Mouse (Mus musculus): ENCODE measurements around the gene Pkp4. TPM values are rescaled to one million over a fixed set of nuclear protein-coding genes. Genes with fewer than 3 reads are reported as not detected.

Pkp4 gene
- 100 to 1,000 TPM; 199 to 207 TPM for total RNA-seq (2021)

- intact Hi-C loops (cut with DNase I): loop anchor here (5.0 kb wide), 5 partner anchors 127 to 423 kb away; no protein-coding TSS in a partner anchor
- peak; percentile 92 to 97 for DNase-seq (ENCODE audit: low spot score in 2 of 2)
Measured at GRCm38 (mm10) chr2:59160605-59160963, at the start of gene Pkp4, which contains the start of gene Ccdc148. Gene Pkp4 (plus strand): TSS chr2:59160850. Gene Ccdc148 (minus strand): TSS chr2:59160683.

GRCm38 (mm10) chr2:59129023-59129422 lies 31.6 kb upstream of the Pkp4 start:
- intact Hi-C loops (cut with DNase I): no loop called here
- no peak for DNase-seq (ENCODE audit: low spot score in 2 of 2)

DNA sequence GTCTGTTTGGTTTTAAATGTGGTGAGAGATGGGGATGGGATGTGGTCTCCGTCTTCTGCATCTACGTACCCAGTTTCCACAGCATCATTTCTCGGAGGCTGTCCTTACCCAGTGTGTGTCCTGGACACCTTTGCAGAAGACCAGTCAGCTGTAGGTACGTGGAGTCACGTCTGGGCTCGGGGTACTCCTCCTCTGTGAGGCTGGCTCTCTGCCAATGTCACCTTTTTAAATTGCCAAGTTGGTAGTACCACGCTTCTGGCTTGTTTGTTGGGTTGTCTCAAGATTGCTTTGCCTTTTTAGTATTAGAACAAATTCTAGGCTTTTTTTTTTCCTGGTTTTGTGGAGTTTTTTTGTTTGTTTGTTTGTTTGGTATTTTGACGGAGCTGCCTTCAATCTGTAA lies 30.8 kb upstream of the Pkp4 start:
- intact Hi-C loops (cut with DNase I): no loop called here
- no peak for DNase-seq (ENCODE audit: low spot score in 2 of 2)

- DNase-seq (ENCODE audit: low spot score in 2 of 2): no peak
- intact Hi-C loops (cut with DNase I): no loop called here
Measured at GRCm38 (mm10) chr2:59131044-59131443, 29.6 kb upstream of the Pkp4 start.

- intact Hi-C loops (cut with DNase I): no loop called here
- no peak for DNase-seq (ENCODE audit: low spot score in 2 of 2)
Measured at GRCm38 (mm10) chr2:59155428-59155827, 5.2 kb upstream of the Pkp4 start.

DNA sequence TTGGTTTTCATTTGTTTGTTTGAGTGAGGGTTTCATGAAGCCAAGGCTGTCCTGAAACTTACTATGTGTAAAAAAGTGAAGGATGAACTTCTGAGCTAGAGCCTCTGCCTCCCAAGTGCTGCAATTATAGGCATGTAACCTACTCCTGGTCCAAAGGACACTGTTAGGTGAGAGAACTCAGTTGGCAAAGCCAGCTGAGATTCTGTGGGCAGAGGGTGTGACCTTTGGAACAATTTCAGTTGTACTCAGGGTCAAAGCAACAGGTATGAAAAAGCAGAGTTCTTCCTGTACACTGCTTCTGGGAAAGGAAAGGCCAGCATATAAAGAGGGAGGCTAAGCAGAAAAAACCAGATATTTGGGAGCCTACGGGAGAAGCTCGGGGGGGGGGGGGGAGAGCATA lies 2.5 kb upstream of the Pkp4 start:
- DNase-seq (ENCODE audit: low spot score in 2 of 2): no peak
- intact Hi-C loops (cut with DNase I): no loop called here

DNA sequence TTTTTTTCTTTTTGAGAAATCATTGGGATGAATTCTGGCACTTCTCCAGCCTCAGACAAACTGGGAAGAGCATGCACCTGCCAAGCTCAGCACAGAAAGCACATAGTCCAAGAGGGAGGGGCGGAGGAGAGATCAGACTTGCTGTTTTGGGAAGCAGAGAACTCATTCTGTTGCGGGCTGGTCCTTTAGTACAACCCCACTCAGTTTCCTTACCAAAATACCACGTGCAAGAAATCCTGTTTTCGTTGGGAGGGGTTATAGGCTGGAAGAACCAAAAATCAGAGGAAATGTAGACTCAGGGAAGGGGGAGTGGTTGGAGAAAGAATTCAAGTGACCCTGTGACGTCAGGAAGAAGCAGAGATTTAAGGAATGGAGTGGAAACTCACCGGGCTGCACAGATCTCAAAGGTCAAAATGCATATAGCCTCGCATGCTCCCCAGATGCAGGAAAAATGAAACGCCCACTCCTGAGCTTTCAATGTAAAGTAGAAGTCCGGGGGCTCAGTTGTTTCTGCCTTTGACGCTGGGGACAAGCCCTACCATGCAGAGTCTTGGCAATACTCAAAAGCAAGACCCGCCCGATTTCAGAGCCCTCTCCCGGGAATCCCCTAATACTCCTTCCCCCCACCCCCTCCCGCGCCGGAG lies 567 bp upstream of the Pkp4 start:
- intact Hi-C loops (cut with DNase I): loop anchor here (5.0 kb wide), 5 partner anchors 127 to 423 kb away; no protein-coding TSS in a partner anchor
- DNase-seq (ENCODE audit: low spot score in 2 of 2): peak in 1 of 2 experiments; percentile 52

DNA sequence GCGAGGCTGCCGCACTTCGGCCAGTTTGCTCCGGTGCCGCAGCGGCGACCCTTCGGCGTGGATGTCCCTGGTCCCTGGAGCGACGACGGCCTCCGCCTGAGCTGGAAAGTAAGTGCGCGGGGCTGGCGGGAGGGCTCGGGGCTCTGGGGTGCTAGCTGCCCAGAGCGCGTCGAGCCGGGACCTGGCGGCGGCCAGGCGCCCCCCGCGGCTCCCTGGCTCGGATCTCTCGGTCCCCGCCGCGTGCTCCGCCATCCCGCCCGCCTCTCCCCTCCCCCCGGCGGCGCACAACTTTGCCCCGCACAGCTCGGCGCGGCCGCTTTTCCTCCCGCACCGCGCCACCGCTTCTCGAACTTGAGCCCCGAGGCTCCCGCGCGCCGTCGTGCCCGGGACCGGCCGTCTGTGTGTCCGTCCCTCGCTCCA lies 381 bp downstream of the Pkp4 start:
- no peak for DNase-seq (ENCODE audit: low spot score in 2 of 2)
- intact Hi-C loops (cut with DNase I): loop anchor here (5.0 kb wide), 5 partner anchors 126 to 424 kb away; no protein-coding TSS in a partner anchor

DNA sequence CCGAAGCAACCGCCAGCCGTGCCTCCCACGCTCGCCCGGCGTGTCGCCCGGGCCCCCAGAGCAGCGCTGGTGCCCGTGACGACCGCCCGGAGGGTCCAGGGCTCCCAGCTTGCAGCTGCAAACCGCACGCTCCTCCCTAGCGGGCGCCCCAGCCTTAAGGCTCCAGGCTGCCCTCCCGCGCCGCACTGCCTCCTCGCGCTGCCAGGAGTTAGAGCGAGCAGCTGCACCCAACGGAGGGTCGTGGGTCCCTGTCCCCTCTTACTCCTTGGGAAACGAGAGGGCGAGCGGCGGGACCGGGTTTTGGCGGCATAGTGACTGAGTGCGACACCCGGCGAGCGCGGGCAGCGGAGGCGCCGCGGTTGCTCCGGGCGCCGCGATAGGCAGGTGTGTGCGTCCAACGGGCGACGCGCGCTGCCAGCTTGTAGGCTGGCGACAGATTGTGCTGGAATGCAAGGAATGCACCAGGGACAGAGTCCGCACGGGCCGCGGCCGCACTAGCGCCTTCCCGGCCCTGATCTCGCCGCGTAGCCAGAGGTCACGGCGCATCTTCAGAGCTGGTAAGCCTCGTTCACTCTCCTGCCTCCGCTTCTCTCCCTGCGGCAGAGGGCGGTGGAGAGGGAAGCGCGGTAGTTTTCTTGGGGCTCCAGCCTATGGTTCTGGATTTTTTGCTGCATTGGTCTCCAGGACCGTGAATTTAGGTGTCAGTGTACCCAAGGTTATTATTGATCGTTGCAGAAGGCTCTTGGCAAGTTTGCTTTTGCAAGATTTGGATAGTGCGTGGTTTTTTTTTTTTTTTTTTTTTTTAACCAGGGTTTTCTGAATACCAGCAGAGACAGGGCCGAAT lies 1.0 kb downstream of the Pkp4 start:
- peak; percentile 80 to 84 for DNase-seq (ENCODE audit: low spot score in 2 of 2)
- intact Hi-C loops (cut with DNase I): loop anchor here (5.0 kb wide), 5 partner anchors 126 to 424 kb away; no protein-coding TSS in a partner anchor

- intact Hi-C loops (cut with DNase I): loop anchor here (5.0 kb wide), 5 partner anchors 125 to 425 kb away; no protein-coding TSS in a partner anchor
- peak in 1 of 2 experiments; percentile 46 for DNase-seq (ENCODE audit: low spot score in 2 of 2)
Measured at GRCm38 (mm10) chr2:59162285-59162600, 1.6 kb downstream of the Pkp4 start.

DNA sequence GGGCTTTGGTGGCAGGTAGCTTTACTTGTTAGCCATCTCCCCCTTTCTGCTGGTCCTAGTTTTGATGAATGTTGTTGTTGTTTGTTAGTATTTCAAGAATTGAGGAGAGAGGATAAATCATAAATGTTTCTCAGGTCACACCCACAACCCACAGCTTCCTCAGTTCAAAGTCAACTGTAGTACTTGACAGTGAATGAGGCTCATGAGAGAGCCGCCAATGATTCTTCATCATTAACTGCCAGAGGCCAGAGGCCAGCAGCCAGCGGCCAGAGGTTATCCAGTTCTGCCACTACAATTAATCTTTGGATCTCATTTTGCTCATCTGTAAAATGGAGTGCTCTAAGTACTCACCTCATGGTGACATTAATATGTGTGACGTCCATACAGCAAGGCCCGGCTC lies 6.3 kb downstream of the Pkp4 start:
- intact Hi-C loops (cut with DNase I): no loop called here
- DNase-seq (ENCODE audit: low spot score in 2 of 2): no peak

DNA sequence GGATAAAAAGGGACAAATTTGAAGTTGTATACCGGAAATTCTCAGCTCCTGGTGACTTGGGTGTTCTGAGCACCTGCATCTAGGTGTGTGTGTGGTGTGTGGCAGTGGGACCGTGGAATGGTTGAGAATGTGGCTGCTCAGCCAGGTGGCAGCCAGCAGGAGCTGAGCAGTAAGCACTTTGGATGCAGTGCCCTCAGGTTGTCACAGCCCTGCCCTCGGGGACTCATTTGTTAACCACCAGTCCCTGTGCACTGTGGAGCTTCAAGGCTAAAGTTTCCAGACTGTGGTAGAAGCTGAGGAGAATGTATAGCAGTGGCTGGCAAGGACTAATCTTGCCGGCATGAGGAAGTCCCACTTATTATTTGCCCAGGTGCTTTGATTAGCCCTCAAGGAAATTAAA lies 7.2 kb downstream of the Pkp4 start:
- intact Hi-C loops (cut with DNase I): no loop called here
- DNase-seq (ENCODE audit: low spot score in 2 of 2): no peak

GRCm38 (mm10) chr2:59169572-59170207 lies 9.0 kb downstream of the Pkp4 start:
- intact Hi-C loops (cut with DNase I): no loop called here
- DNase-seq (ENCODE audit: low spot score in 2 of 2): no peak

DNA sequence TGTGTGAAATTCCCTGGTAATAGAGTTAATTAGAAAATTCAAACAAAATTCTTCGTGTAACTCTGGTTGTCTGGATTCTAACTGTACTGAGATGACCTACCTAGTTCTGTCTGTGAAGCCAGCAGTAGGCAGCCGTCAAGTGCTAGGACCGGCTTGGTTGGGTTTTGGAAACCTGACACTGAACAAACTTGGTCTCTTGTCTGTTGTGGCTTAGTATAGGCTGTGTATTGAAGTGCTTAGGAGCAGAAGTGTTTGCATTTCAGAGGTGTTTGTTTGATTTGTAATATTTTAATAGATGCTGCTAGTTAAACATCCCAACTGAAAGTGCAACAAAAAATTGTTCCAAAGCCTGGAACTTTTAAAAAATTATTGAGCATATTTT lies 9.5 kb downstream of the Pkp4 start:
- intact Hi-C loops (cut with DNase I): no loop called here
- DNase-seq (ENCODE audit: low spot score in 2 of 2): peak in 1 of 2 experiments; percentile 0

DNA sequence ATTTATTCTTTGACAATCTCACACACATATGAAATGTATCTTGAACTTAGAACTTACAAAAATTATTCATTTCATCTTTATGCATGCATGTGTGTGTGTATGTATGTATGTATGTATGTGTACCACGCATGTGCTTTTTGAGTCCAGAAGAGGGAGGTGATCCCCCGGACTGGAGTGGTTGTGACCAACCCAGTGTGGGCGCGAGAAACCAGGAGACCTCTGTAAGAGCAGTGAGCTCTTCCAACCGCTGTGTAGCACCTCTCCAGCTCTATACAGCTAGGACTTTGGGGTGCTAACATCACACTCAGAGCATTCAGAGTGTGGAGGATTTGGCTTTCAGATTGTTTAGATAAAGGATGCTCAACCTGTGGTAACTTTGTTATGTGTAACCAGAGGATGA lies 9.9 kb downstream of the Pkp4 start:
- DNase-seq (ENCODE audit: low spot score in 2 of 2): no peak
- intact Hi-C loops (cut with DNase I): no loop called here

GRCm38 (mm10) chr2:59171533-59171932 lies 10.9 kb downstream of the Pkp4 start:
- intact Hi-C loops (cut with DNase I): no loop called here
- DNase-seq (ENCODE audit: low spot score in 2 of 2): peak in 1 of 2 experiments; percentile 1

- intact Hi-C loops (cut with DNase I): no loop called here
- DNase-seq (ENCODE audit: low spot score in 2 of 2): peak in 1 of 2 experiments; percentile 0
Measured at GRCm38 (mm10) chr2:59175926-59176325, 15.3 kb downstream of the Pkp4 start.

DNA sequence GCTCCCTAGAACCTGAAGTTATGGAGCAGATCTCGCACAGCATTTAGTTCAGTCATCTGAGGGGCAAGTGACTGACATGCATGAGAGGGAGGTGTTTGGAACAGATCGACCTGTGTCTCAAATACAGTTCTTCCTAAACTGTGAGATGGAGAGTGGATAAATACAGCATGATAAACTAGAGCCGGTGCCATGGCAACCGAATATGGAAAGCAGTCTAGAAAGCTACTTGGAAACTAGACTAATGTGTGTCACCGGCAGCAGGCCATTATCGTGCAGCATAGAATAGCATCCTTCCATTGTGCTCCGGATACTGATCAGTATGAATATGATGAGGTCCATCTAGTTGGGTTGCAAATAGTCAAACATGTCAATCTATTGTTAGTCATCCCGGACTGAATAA lies 17.5 kb downstream of the Pkp4 start:
- intact Hi-C loops (cut with DNase I): no loop called here
- peak; percentile 64 to 80 for DNase-seq (ENCODE audit: low spot score in 2 of 2)

GRCm38 (mm10) chr2:59178960-59179359 lies 18.3 kb downstream of the Pkp4 start:
- no peak for DNase-seq (ENCODE audit: low spot score in 2 of 2)
- intact Hi-C loops (cut with DNase I): no loop called here

DNA sequence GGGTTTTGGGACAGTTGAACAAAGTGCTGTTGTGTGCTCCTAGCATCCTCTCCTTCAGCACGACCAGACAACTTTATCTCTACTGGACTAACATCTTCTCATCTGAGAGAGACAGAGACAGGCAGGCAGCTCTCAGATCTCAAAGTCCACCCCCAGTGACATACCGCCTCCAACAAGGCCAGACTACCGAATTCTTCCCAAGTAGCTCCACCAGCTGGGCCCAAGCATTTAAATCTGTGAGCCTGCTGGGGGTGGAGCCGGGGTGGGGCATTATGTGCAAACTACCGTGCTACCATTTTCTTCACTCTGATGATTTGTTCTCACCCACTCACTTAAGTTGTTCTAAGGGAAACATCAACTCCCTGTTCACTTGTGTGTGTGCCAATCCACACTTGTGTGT lies 18.8 kb downstream of the Pkp4 start:
- no peak for DNase-seq (ENCODE audit: low spot score in 2 of 2)
- intact Hi-C loops (cut with DNase I): no loop called here

Data from left cerebral cortex, postnatal 25 days (tissue).